Mouse (Mus musculus) liver, adult 2 months (tissue): ENCODE results near the gene Tex14. TPM values are rescaled to one million over a fixed set of nuclear protein-coding genes. Genes with fewer than 3 reads are reported as not detected.
"Not testable (repeated sequence)": the region's sequence is repeated elsewhere in the genome, so short reads cannot be mapped to it uniquely, and the experiment has no call there.

Experiments used
- DNase-seq: peaks from one replicate; pipeline ENCODE4 v3.0.0-alpha.2; 2011; ENCODE audit warnings: low read depth, low spot score; ENCODE audit errors: extremely low read depth
- H3K27ac ChIP-seq: fragments of 200-500 bp; replicated peaks from 2 replicates; pipeline ENCODE4 v1.5.1; 2012; ENCODE audit warnings: low read depth, mild to moderate bottlenecking, control low read depth, inconsistent platforms, low read length; ENCODE audit not compliant: insufficient read depth
- H3K27me3 ChIP-seq: fragments of 200-500 bp; 2 replicates; pipeline ENCODE4 v1.6.1; 2012; ENCODE audit warnings: mild to moderate bottlenecking, moderate library complexity, low read length, inconsistent platforms; ENCODE audit not compliant: control insufficient read depth, insufficient read depth
- H3K36me3 ChIP-seq: fragments of 200-500 bp; 2 replicates; pipeline ENCODE4 v1.6.1; 2012; ENCODE audit warnings: low read length, inconsistent platforms; ENCODE audit not compliant: control insufficient read depth, insufficient read depth
- H3K4me1 ChIP-seq: fragments of 200-500 bp; 2 replicates; pipeline ENCODE4 v1.6.1; 2011; ENCODE audit warnings: low read length; ENCODE audit not compliant: control insufficient read depth, insufficient read depth
- H3K4me3 ChIP-seq: fragments of 200-500 bp; 2 replicates; pipeline ENCODE4 v1.5.1; 2011; ENCODE audit warnings: low read depth, mild to moderate bottlenecking, control low read depth, low read length, moderate library complexity; ENCODE audit not compliant: insufficient read depth
- H3K79me2 ChIP-seq: fragments of 200-500 bp; 2 replicates; pipeline ENCODE4 v1.6.1; 2012; ENCODE audit warnings: inconsistent platforms, mild to moderate bottlenecking, low read length, moderate library complexity; ENCODE audit not compliant: control insufficient read depth, insufficient read depth
- H3K9ac ChIP-seq: fragments of 200-500 bp; 2 replicates; pipeline ENCODE4 v1.6.1; 2012; ENCODE audit warnings: low read depth, mild to moderate bottlenecking, control low read depth, inconsistent platforms, low read length
- CTCF ChIP-seq: fragments of 200-500 bp; IDR thresholded peaks from 2 replicates; pipeline ENCODE4 v1.5.1; 2011; ENCODE audit warnings: low read depth, low read length, control low read depth
- POLR2A ChIP-seq: fragments of 200-500 bp; IDR thresholded peaks from 2 replicates; pipeline ENCODE4 v1.6.1; 2011; ENCODE audit warnings: low read length, control low read depth; ENCODE audit not compliant: insufficient read depth; ENCODE audit errors: extremely low read depth
- WGBS: fragments of 180-500 bp; shearing (Covaris S2); methylation state at CpG from one replicate; pipeline ENCODE4 v1.1.7; 2018; 5-methylcytosine and 5-hydroxymethylcytosine counted together
- polyA plus RNA-seq: library from polyadenylated mRNA; depleted of rRNA; stranded (reverse); fragments of >200 nt; gene quantifications from 2 replicates; pipeline ENCODE4 v1.2.3, GENCODE M21; 2012
- total RNA-seq: library from RNA; depleted of rRNA; stranded (reverse); fragments of >200 nt; gene quantifications from 2 replicates; pipeline ENCODE4 v1.2.3, GENCODE M21; 2014

Tex14 gene
- total and polyA plus RNA-seq, 2 experiments, result 0.02 to 0.28 TPM

DNA sequence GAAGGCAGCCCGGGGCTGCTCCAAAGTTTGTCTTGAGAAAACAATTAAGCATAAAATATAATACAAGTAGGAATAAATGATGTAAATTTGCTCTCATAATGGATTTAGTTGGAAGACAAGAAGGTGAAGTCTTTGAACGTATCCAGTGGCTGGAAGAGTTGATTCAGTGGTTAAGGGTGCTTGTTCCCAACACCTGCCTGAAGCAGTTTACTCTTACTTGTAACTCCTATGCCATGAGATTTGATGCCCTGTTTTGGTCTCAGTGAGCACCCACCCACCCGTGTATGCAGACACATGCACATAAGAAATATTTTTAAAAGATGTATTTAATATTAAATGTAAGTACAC lies 44.3 kb downstream of the Tex14 start:
- Histone ChIP-seq H3K27ac (no peak overlapping the region), H3K4me3 (no peak overlapping the region), H3K9ac (no peak overlapping the region), H3K4me1 (no peaks in the 10 kb centered on the region), H3K27me3 (no peaks in the 10 kb centered on the region), H3K36me3 (no peaks in the 10 kb centered on the region), H3K79me2 (no peaks in the 10 kb centered on the region)
- TF ChIP-seq CTCF (no peak), POLR2A (no peak)
- no peak for DNase-seq
- WGBS, result 4% methylated on average over 3 of the region's 3 CpGs

DNA sequence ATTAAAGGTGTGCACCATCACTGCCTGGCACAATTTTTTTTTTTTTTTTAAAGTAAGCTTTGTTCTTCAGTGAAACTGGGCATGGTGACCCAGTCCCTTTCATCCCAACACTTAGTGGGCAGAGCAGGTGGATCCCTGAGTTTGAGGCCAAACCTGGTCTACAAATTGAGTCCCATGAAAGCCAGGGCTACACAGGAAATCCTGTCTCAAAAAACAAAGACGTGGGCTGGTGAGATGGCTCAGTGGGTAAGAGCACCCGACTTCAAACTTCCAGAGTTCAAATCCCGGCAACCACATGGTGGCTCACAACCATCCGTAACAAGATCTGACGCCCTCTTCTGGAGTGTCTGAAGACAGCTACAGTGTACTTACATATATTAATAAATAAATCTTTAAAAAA lies 45.0 kb downstream of the Tex14 start:
- H3K79me2 ChIP-seq, DNase-seq, H3K4me1 ChIP-seq, H3K27me3 ChIP-seq, H3K27ac ChIP-seq, H3K4me3 ChIP-seq, H3K9ac ChIP-seq, H3K36me3 ChIP-seq: not testable (repeated sequence)
- WGBS, result 43% methylated on average over 5 of the region's 5 CpGs

DNA sequence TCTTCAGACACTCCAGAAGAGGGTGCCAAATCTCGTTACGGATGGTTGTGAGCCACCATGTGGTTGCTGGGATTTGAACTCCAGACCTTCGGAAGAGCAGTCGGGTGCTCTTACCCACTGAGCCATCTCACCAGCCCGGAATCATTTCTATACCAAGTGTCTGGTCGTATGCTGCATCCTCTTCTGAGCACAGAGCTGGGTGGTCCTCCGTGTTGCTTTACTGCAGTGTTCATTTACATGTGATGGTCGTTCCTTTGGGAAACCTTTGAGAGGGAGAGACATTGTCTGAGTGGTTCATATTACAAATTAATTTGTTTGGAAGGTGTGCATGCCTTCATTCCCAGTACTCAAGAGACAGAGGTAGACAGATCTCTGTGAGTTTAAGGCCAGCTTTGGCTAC lies 47.9 kb downstream of the Tex14 start:
- WGBS, result 74% methylated on average over 8 of the region's 8 CpGs
- not testable (repeated sequence) for H3K4me1 ChIP-seq, H3K27me3 ChIP-seq, H3K27ac ChIP-seq, DNase-seq, H3K4me3 ChIP-seq, H3K9ac ChIP-seq, H3K36me3 ChIP-seq, H3K79me2 ChIP-seq

DNA sequence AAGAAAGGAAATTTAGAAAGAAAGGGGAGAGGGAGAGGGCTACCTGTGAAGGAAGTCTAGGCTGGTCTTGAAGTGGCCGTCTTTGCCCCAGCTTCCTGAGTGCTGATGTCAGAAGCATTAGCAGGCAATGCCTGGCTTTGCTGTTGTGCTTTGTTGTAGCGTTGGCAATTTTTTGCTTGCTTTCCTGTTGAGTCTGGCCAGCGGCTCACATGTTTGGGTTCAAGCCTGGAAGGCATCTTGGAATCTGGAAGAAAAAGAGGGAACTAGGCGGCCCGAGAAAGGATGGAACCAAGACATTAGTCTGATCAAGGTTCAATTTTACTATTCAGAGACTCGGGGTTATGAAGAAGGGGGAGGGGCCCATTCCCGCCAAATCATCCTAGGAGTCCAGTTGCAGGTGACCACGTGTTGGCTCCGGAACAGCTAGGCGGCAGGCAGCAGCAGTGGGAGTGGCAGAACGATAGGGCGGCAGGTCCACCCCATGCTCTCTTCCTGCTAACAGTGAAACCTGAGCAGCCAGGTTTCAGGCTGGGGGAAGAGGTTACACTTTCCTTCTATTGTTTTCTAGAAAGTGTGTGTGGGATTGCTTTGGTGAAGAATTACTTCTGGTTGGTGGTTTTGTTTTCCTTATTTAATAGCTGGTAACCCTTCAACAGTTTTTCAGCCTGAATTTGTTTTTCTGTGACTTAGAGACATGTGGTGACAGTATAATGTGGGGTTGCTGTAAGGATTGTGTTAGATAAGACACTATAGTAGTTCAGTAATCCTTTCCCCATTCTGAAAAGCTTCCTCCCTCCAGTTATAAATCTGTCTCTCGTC lies 48.6 kb downstream of the Tex14 start:
- H3K9ac ChIP-seq, result no peak overlapping the region
- 27% methylated on average over 13 of the region's 13 CpGs for WGBS

DNA sequence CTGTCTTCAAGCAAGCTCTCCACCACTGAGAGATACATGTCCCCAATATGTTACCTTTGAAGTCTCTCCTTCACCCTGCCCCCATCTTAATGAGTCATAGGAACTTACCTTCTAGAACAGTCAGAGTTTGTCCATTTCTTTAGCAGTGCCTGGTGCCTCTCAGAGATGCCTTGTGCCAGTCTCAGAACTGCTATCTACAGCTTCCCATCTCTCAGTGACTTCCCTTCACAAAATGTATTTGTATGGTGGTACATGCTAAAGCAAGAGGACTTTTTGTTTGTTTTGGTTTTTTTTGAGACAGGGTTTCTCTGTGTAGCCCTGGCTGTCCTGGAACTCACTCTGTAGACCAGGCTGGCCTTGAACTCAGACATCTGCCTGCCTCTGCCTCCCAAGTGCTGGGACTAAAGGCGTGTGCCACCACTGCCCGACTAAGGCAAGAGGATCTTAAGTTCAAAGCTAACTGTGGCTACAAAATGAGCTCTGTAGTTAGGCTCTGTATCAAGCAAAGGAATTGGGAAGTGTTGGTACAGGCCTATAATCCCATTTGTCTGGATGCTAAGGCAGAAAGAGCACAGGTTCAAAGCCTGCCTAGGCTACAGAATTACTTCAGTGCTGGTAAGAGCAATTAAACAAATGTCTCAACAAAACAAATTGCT lies 49.3 kb downstream of the Tex14 start:
- Histone ChIP-seq H3K36me3 (no peaks in the 10 kb centered on the region), H3K27ac (no peak overlapping the region), H3K4me3 (no peak overlapping the region), H3K9ac (no peak overlapping the region), H3K27me3 (no peaks in the 10 kb centered on the region), H3K4me1 (no peaks in the 10 kb centered on the region; the same call in 1 of the 2 replicates), H3K79me2 (no peaks in the 10 kb centered on the region)
- TF ChIP-seq CTCF, result no peak
- TF ChIP-seq POLR2A, result no peak
- WGBS, result 88% methylated on average over 2 of the region's 2 CpGs
- DNase-seq, result no peak

More for the DNA sequence above, 48.6 kb downstream of the Tex14 start:
- no peaks in the 10 kb centered on the region for H3K27me3 ChIP-seq
- TF ChIP-seq POLR2A (no peak), CTCF (no peak)
- H3K79me2 ChIP-seq, result no peaks in the 10 kb centered on the region
- no peaks in the 10 kb centered on the region; the same call in 1 of the 2 replicates for H3K4me1 ChIP-seq
- no peak for DNase-seq
- no peaks in the 10 kb centered on the region for H3K36me3 ChIP-seq
- H3K27ac ChIP-seq, result no peak overlapping the region
- H3K4me3 ChIP-seq, result no peak overlapping the region

DNA sequence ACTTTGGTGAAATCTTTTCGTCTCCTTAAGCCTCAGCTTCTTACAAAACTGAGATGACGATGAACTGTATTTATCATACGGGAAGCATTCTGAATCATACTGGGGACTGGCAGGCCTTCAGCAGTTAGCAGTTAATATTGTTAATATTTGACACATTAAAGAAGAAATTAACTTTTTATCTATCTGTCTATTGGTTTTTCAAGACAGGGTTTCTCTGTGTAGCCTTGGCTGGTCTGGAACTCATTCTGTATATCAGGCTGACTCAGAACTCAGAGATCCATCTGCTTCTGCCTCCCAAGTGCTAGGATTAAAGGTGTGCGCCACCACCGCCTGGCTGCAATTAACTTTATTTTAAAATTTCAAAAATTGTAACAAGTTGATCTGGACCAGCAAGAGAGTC lies 50.7 kb downstream of the Tex14 start:
- peak; percentile 54 for DNase-seq
- H3K79me2 ChIP-seq, result no peaks in the 10 kb centered on the region
- no peaks in the 10 kb centered on the region for H3K27me3 ChIP-seq
- no peak overlapping the region for H3K4me3 ChIP-seq
- H3K9ac ChIP-seq, result no peak overlapping the region
- TF ChIP-seq POLR2A, result no peak
- TF ChIP-seq CTCF, result no peak
- H3K27ac ChIP-seq, result no peak overlapping the region
- 71% methylated on average over 5 of the region's 5 CpGs for WGBS
- H3K4me1 ChIP-seq, result no peaks in the 10 kb centered on the region; the same call in 1 of the 2 replicates
- no peaks in the 10 kb centered on the region for H3K36me3 ChIP-seq
